Mouse (Mus musculus) liver, postnatal 0 days (tissue): ENCODE data around the gene Slc25a53.

ENCODE experiments used
- CTCF ChIP-seq: sonication (generic); IDR thresholded peaks from 2 replicates; pipeline ENCODE4 v1.5.1; 2016; ENCODE audit warnings: antibody characterized with exemption, low read depth
- EP300 ChIP-seq: IDR thresholded peaks from 2 replicates; pipeline ENCODE4 v1.6.1; 2016; ENCODE audit warnings: antibody characterized with exemption, low read depth, mild to moderate bottlenecking

- TF ChIP-seq CTCF (no peak), EP300 (no peak)
These were observed 400 bp upstream of the Slc25a53 start for GRCm38 (mm10) chrX:137038502-137038901.
